Mouse (Mus musculus) brown adipose tissue, adult 24 weeks (tissue): ENCODE results near the gene Scn11a. TPM values are rescaled to one million over a fixed set of nuclear protein-coding genes. Genes with fewer than 3 reads are reported as not detected.

Experiments used
- H3K27ac ChIP-seq: fragments of 200-500 bp; replicated peaks from 2 replicates; pipeline ENCODE4 v1.5.1; 2012; ENCODE audit warnings: low read depth, mild to moderate bottlenecking, low read length
- H3K4me1 ChIP-seq: fragments of 200-500 bp; 2 replicates; pipeline ENCODE4 v1.6.1; 2012; ENCODE audit warnings: low read length, mixed read lengths; ENCODE audit not compliant: control insufficient read depth, insufficient read depth, insufficient read length
- H3K4me3 ChIP-seq: fragments of 200-500 bp; 2 replicates; pipeline ENCODE4 v1.5.1; 2012; ENCODE audit warnings: low read depth, mild to moderate bottlenecking, low read length, moderate library complexity; ENCODE audit not compliant: insufficient read depth
- polyA plus RNA-seq: library from polyadenylated mRNA; stranded (reverse); fragments of >200 nt; gene quantifications from 2 replicates; pipeline ENCODE4 v1.2.4, GENCODE M21; 2012; ENCODE audit not compliant: missing spikeins, insufficient read depth, insufficient read length

The Scn11a gene
- polyA plus RNA-seq, 1 experiment = not detected

DNA sequence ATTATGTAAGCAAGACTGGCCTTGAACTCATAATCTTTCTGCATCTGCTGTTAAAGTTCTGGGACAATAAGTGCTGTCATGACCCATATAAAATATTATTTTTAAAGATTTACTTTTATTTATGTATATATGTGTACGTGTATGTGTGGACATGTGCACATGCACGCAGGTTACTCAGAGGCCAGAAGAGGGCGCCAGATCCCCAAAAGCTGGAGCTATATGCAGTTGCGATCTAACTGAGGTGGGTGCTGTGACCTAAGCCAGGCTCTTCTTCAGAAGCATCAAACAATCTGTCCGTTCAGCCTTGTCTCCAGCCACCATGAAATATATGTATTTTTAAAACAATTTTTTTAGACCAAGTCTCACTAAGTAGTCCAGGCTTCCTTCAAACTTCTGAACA, 11.6 kb downstream of the Scn11a start:
- H3K4me3 ChIP-seq = no peak overlapping the region
- H3K4me1 ChIP-seq = no peaks in the 10 kb centered on the region

DNA sequence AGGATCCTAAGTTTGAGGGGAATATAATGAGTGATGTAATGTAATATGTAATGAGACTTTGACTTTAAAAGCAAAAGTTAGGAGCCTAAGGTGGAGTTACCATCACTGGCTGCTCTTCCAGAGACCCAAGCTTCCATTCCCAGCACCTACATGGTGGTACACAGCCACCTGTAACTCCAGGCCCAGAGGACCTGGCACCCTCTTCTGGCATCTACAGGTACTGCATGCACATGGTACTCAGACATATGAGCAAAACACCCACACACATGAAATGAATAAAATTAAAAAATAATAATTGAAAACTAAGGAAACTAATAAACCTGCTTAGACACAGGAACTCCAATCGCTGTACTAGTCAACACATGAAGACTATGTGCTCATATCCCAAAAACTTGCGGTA, 18.8 kb downstream of the Scn11a start:
- H3K4me1 ChIP-seq = no peaks in the 10 kb centered on the region

More for the DNA sequence above, 11.6 kb downstream of the Scn11a start:
- H3K27ac ChIP-seq = no peak overlapping the region

DNA sequence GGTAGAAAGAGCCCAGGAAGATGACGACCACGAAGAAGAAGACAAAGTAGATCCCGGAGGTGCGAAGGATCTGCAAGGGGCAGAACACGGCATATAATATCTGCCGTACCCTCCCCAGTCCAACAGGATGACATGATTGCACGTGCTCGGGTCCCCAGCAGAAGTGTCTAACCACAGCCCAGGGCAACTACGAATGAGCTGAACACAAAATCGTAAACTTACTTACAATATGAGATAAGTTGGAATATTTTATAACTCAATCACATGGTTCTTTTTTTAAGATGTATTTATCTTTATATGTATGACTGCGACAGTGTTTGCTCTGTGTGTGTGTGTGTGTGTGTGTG, 20.8 kb downstream of the Scn11a start:
- H3K27ac ChIP-seq = no peak overlapping the region
- no peaks in the 10 kb centered on the region for H3K4me1 ChIP-seq
- no peak overlapping the region for H3K4me3 ChIP-seq

More for the DNA sequence above, 18.8 kb downstream of the Scn11a start:
- Histone ChIP-seq H3K4me3 (no peak overlapping the region), H3K27ac (no peak overlapping the region)

DNA sequence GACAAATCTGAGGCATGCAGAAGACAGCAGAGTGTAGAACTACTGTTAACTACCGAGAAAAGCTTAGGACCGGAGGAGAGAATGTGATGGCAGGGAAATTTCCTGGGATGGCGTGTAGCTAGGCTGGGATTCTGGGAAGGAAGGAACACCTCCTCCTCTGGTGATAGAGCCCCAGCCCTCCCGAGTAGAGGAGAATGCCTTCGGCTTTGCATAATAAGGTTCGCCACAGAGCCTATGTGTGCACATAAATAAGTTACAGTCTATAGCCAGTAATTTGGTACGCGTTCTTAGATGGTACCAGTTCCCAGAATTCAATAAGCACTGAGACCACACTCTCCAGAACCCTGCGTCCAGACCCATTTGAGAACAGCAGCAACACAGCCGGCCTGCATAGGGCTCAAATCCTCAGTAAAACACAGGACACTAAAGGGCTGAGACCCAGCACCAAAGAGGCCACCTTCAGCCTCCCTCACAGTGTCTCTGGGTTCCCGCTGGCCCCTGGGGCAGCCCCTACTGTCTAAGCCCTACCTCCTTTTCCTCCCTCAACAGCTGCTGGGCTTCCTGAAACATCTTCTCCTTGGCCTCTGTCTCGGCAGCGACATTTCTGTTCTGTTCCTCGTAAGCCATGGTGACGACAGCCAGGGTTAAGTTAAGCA, 21.3 kb downstream of the Scn11a start:
- H3K27ac ChIP-seq = no peak overlapping the region
- H3K4me3 ChIP-seq = no peak overlapping the region
- H3K4me1 ChIP-seq = no peaks in the 10 kb centered on the region

DNA sequence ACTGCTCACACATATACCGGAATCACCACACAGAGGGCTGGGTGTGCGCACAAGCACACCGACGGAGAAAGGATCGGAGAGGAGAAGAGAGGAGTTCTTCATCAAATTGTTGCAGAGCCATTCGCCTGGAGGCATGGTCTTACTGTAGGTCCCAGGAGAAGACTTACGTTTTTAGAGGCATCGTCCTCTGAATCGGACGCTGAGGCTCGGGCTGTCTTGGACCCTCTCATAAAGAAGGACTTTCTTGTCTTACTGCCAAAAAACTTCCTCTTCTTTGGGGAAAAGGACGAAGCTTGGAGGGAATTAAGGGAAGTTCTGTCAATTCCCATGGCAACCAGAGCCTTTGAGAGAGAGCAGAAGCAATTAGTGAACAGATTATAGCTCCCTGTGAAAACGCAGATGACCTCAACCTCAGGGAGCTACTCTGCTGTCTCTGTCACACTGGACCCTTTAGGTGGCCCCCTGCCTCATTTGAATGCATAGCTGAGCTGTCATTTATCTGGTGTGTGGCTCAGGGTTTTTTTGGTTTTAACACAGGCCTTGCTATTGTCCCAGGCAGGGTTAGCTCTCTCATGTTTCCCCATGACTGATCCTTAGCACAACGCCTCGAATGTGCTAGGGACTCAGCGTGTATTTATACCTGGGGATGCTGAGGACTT, 22.0 kb downstream of the Scn11a start:
- Histone ChIP-seq H3K4me1 (no peaks in the 10 kb centered on the region), H3K4me3 (no peak overlapping the region), H3K27ac (no peak overlapping the region)

DNA sequence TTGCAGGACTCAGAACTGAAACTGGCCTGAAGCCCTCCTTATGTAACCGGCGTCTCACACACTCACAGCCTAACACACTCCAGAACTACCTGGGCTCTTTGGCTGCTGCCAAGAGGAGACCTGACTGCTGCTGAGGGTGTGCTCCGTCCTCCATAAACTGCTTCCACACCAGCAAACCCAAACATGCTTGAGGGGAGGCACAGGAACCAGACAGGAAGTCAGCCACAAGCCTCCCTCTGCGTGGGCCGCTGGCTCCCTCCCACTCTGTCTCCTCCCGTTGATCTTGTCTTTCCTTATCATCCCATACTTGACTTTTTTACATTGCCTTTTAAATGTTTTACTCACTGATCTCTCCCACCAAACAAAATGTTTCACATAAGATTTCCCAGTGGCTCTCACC, 23.8 kb downstream of the Scn11a start:
- Histone ChIP-seq H3K4me1 (no peaks in the 10 kb centered on the region), H3K27ac (no peak overlapping the region), H3K4me3 (no peak overlapping the region)

DNA sequence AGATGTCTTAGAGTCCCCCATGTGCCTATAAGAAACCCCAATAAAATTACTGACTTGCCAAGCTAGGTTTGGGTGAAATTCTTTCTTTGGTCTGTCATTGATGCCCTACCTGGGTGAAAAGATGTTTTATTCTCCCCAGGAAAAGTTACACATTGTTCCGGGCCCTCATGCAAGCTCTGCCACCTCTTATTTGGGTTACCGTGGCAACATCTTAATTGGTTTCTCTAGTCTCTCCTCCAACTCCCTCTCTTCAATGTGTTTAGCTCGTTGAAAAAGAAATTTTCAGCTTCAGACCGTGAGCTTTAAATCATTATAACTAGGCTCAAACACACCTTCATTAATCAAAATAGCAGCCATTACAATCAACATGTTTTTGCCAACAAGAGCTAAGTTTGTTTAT, 28.5 kb downstream of the Scn11a start:
- H3K27ac ChIP-seq = no peak overlapping the region
- no peak overlapping the region for H3K4me3 ChIP-seq
- H3K4me1 ChIP-seq = no peaks in the 10 kb centered on the region

DNA sequence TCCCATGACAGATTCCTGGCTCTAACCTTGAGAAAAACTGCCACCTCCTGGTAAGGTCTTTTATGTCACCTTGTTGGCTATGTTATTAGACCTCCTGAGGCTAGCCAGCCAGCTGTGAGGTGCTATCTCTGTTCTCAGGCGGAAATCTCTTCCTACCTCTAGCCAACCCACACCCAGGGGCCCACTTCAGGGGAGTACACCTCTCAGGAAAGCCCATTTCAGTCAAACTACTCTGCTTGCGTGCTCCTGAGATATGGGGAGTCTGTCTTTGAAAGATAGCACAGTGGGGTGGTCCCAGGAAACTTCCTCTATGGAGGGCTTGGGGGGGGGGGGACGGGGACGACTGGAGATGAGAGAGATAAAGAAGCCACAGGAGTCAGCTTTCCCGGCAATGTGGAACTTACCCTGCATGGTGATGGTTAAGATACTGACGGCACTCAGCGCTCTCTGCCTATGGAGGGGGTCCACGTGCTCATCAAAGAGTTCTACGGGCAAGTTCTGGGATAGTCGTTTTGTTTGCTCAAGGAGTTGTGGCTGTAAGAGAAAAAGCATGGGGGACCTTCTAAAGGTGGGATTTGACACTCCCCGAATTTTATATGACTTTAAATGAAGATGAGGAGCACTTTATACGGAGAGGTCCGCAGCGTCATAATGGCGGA, 29.9 kb downstream of the Scn11a start:
- H3K4me3 ChIP-seq = no peak overlapping the region
- H3K27ac ChIP-seq = no peak overlapping the region
- no peaks in the 10 kb centered on the region for H3K4me1 ChIP-seq

DNA sequence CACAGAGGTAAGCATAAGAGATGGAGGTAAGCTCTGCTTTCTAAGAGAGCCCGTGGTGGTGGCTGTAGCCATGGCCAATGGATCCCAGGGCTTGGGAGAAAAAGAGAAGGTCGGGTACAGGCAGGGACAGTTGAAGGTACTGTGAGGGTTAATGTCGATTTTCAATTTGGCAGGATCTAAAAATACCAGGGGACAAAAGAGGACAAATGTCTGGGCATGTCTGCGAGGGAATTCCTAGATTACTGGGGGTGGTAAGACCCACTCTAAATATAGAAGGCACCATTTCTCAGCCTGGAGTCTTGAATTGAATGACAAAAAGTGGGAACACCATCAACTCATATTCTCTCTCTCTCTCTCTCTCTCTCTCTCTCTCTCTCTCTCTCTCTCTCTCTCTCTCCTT, 30.8 kb downstream of the Scn11a start:
- H3K4me3 ChIP-seq = no peak overlapping the region
- H3K4me1 ChIP-seq = no peaks in the 10 kb centered on the region
- no peak overlapping the region for H3K27ac ChIP-seq

DNA sequence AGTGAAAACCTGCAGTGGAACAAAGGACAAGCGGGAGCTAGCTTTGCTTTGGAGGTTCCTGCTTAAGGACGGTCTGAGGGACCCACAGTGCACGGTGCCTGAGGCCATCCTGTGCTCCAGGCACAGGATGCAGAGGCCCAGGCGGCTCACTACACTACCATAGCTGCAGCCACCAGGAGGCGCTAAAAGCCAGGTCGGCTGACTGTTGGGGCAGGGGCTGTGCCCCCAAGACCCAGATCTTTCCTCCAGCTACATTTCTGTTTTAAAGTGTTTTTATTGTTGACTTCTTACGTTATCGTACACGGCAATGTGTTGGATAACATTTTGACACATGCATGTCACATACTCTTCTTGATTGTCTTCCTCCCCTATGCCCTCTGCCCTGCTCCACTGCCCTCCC, 32.8 kb downstream of the Scn11a start:
- Histone ChIP-seq H3K27ac (no peak overlapping the region), H3K4me3 (no peak overlapping the region), H3K4me1 (no peaks in the 10 kb centered on the region)

DNA sequence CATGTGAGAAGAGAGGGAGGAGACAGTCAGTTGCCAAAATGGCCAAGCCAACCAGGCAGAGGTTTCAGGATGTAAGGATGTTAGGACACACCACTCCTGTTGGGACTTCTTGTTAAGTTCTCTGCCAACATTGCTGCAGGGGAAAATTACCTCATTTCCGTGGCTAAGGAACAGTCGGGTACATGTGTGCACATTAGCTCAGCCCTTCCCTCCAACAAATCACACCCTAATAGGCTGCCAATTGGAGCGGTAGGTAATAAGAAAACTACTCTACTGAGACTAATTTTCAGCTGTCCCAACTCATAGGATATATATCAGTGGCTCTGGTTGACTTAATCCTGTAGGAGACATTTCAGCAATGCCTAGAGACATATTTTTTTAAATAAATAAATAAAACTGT, 44.4 kb downstream of the Scn11a start:
- Histone ChIP-seq H3K4me3 (no peak overlapping the region), H3K27ac (no peak overlapping the region), H3K4me1 (no peaks in the 10 kb centered on the region)

DNA sequence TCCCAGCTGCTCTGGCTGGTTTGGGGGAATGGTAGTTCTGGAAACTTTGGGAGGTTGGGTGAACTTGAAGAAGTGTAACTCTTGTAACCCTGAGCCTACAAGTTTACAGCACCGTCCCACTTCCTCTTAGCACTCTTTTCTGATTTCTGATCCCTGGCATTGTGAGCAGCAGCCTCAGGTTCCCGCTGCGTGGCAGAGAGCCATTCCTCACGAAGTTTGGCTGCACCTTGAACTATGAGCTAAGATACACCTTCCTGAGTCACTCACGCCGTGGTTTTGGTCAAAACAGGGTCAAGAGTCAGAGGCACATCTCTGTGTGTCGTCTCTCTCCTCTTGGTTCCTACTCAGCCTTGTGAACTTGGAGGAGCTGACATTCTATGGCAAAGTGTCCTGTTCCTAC, 48.6 kb downstream of the Scn11a start:
- no peak overlapping the region for H3K27ac ChIP-seq
- H3K4me1 ChIP-seq = no peaks in the 10 kb centered on the region

DNA sequence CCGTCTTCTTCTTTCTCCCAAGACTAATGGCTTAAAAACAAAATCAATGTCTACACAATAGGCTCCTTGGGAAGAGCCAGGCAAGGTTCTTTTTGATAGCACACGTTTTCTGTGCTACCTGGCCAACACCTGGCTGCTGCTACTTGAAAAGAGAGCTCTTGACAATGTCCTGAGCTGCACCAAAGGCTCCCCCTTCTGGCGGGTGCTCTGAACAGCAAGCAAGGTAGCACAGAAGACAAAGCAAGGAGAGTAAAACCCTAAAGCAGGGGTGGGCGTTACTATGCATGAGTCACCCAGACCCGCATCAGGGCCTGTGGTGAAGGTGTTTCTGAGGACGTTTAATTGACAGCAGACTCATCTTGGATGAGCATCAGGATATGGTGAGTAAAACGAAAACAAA, 56.7 kb downstream of the Scn11a start:
- Histone ChIP-seq H3K4me1 (no peaks in the 10 kb centered on the region), H3K27ac (no peak overlapping the region), H3K4me3 (no peak overlapping the region)

More for the DNA sequence above, 48.6 kb downstream of the Scn11a start:
- H3K4me3 ChIP-seq = no peak overlapping the region

DNA sequence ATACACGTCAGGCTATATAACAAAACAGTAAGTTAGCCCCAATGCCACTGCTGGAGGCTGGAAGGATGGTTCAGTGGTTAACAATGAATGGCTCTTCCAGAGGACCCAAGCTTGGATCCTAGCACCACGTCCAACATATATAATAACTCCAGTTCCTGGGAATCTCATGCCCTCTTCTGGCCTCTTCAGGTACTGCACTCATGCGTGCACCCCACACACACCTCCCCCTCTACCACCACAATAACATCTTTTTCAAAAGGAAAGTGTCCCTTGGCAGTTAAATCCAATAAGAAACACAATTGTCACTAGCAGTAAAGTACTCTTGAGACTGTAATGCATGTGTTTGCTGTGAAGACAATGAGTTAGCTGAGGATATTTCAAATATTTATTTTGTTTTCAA, 65.0 kb downstream of the Scn11a start:
- no peak overlapping the region for H3K27ac ChIP-seq
- H3K4me1 ChIP-seq = no peaks in the 10 kb centered on the region
- no peak overlapping the region for H3K4me3 ChIP-seq

DNA sequence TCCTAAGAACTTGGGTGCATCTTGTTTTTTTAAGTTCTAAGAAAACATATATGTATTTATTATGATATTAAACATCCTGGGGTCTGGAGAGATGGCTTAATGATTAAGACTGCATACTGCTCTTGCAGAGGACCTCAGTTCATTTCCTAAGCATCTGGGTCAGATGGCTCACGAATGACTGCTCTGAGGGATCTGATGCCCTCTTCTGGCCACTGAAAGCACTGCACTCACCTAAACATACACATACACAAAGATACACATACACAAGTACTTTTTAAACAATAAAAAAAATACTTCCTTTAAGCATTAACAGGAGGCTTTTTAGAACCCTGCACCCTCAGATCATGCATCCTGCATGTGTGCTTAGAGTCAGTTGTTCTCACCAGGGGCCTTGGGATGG, 65.8 kb downstream of the Scn11a start:
- no peaks in the 10 kb centered on the region for H3K4me1 ChIP-seq
- H3K27ac ChIP-seq = no peak overlapping the region
- no peak overlapping the region for H3K4me3 ChIP-seq

DNA sequence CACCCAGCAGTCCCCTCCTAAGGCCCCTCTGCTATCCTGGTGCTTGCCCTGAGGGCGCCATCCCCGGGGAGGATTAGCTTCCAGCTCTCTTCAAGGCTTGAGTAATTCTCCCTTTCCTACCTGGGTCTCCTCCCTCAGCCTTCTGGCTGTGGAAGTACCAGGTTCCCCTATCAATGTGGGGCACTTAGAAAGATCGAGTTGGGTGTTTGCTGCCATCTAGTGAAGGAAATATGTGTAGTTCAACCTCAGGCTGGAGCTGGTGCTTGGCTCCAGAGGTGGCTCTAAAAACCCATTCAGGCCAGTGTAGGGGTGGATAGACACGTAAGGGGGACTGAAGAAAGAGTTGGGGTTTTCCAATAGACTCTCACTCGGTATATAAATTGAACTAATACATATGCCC, 73.7 kb downstream of the Scn11a start:
- Histone ChIP-seq H3K4me1 (no peaks in the 10 kb centered on the region), H3K4me3 (no peak overlapping the region)

More for the DNA sequence above, 73.7 kb downstream of the Scn11a start:
- no peak overlapping the region for H3K27ac ChIP-seq
